Mouse (Mus musculus) thymus, adult 2 months (tissue): ENCODE measurements around the gene Fam227b. TPM values are rescaled to one million over a fixed set of nuclear protein-coding genes. Genes with fewer than 3 reads are reported as not detected.

ENCODE experiments used
- DNase-seq: peaks from one replicate; pipeline ENCODE4 v3.0.0; 2021
- H3K27ac ChIP-seq: fragments of 200-500 bp; 2 replicates; pipeline ENCODE4 v1.5.1; 2012; ENCODE audit warnings: low read length, control low read depth; ENCODE audit not compliant: control insufficient read depth, insufficient read depth
- H3K27me3 ChIP-seq: fragments of 200-500 bp; 2 replicates; pipeline ENCODE4 v1.6.1; 2012; ENCODE audit warnings: mild to moderate bottlenecking, low read length, moderate library complexity, mixed read lengths; ENCODE audit not compliant: control insufficient read depth, insufficient read depth
- H3K36me3 ChIP-seq: fragments of 200-500 bp; 2 replicates; pipeline ENCODE4 v1.6.1; 2012; ENCODE audit warnings: mild to moderate bottlenecking, low read length, moderate library complexity; ENCODE audit not compliant: control insufficient read depth, insufficient read depth
- H3K4me1 ChIP-seq: fragments of 200-500 bp; replicated peaks from 2 replicates; pipeline ENCODE4 v1.6.1; 2012; ENCODE audit warnings: low read length; ENCODE audit not compliant: control insufficient read depth, insufficient read depth
- H3K4me3 ChIP-seq: fragments of 200-500 bp; 2 replicates; pipeline ENCODE4 v1.5.1; 2012; ENCODE audit warnings: mild to moderate bottlenecking, low read length, control low read depth, moderate library complexity; ENCODE audit not compliant: control insufficient read depth, insufficient read depth
- CTCF ChIP-seq: fragments of 200-500 bp; IDR thresholded peaks from 2 replicates; pipeline ENCODE4 v1.5.1; 2012; ENCODE audit warnings: mild to moderate bottlenecking, control low read depth, low read length, moderate library complexity, borderline replicate concordance; ENCODE audit not compliant: control insufficient read depth, poor library complexity, insufficient read depth; ENCODE audit errors: extremely low read depth
- POLR2A ChIP-seq: fragments of 200-500 bp; IDR thresholded peaks from 2 replicates; pipeline ENCODE4 v1.6.1; 2012; ENCODE audit warnings: mild to moderate bottlenecking, low read length, control low read depth, moderate library complexity; ENCODE audit not compliant: control insufficient read depth, poor library complexity, insufficient read depth; ENCODE audit errors: extremely low read depth
- whole genome bisulfite sequencing: fragments of 180-500 bp; shearing (Covaris S2); methylation state at CpG from one replicate; pipeline ENCODE4 v1.1.7; 2018; 5-methylcytosine and 5-hydroxymethylcytosine counted together
- polyA plus RNA-seq: library from polyadenylated mRNA; depleted of rRNA; stranded (reverse); fragments of >200 nt; gene quantifications from 2 replicates; pipeline ENCODE4 v1.2.3, GENCODE M21; 2012

Fam227b gene
- polyA plus RNA-seq, 1 experiment = not detected

- DNase-seq = no peak
- Histone ChIP-seq H3K27ac (no peak overlapping the region), H3K4me1 (no peaks in the 10 kb centered on the region), H3K4me3 (no peak overlapping the region), H3K27me3 (no peaks in the 10 kb centered on the region), H3K36me3 (no peaks in the 10 kb centered on the region)
- 63% methylated on average over 2 of the region's 2 CpGs for WGBS
- TF ChIP-seq CTCF (no peak), POLR2A (no peak)
These were observed 87.0 kb downstream of the Fam227b start for GRCm38 (mm10) chr2:126064814-126065213.

DNA sequence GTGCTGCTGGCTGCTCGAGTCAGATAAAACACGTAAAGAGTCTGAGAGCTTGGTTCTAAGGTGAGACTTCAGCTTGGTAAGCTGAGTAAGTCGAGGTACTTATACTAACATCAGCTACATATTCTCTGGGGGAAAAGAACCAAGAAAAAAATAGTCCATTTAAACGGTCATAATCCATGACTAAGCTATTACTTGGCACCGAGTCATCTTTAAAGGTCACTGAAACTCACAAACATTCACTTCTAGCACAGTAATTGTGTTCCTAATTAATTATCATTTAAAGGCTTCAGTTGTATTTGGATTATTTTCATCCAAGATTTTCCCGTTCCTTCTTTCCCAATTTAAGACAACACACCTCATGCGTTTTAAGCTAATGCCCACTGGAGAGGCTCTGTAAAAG, 88.9 kb downstream of the Fam227b start:
- TF ChIP-seq CTCF = no peak
- TF ChIP-seq POLR2A = no peak
- H3K27ac ChIP-seq = no peak overlapping the region
- no peaks in the 10 kb centered on the region for H3K4me1 ChIP-seq
- WGBS = 86% methylated on average over 7 of the region's 7 CpGs
- H3K36me3 ChIP-seq = no peaks in the 10 kb centered on the region
- no peak for DNase-seq
- no peaks in the 10 kb centered on the region for H3K27me3 ChIP-seq
- no peak overlapping the region for H3K4me3 ChIP-seq

DNA sequence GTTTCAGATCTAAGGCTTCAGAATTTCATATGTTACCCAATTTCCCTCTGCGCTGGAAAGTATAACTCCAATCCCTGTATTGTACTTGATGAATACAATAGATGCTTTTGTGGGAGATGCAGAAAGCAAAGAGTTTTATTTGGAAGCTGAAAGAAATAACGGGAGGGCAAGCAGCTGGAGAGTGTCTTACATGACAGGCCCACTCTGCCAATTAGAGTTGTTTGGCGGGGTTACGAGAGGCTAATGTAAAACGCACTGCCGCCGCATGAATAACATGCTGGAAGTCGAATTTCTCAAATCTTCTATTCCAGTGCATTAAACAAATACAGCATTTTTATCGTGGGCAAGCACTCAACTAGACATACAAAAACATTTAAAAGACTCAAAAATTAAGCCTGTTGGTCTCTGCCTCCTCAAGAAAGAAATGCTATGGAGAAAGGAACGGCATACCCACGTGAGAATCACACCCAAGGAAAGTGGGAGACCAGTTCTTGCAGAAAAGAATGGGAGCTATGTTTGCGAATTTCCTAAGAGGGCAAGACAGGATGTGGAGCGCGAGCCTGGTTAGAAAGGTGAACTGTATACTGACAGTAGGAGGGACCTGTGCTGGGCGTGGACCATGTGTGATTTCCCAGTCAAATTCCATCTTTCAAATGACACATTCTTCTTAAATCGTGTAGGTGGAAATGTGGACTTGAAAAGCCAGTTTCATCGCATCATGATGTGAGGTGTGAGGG, 90.6 kb downstream of the Fam227b start:
- 92% methylated on average over 17 of the region's 17 CpGs for WGBS
- Histone ChIP-seq H3K4me3 (no peak overlapping the region), H3K27ac (no peak overlapping the region), H3K36me3 (no peaks in the 10 kb centered on the region), H3K4me1 (no peaks in the 10 kb centered on the region), H3K27me3 (no peaks in the 10 kb centered on the region)
- no peak for TF ChIP-seq CTCF
- TF ChIP-seq POLR2A = no peak
- DNase-seq = no peak

DNA sequence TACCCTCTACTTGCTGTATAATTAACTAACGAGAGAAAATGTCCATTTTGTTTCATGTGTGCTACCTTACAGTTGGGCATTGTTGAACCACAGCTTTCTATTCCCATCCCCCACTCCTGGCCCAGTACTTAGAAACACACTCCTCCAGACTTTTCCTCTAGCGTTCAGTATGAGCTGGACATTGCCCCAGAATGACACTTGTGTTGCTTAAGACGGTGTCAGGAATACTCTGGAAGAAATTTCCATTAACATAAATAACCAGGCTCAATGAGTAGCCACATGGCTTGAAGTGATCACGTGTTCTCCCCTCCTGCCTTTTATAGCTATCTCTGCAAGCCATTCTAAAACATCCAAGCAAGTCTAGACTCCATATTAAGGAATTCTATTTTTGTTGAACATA, 91.2 kb downstream of the Fam227b start:
- Histone ChIP-seq H3K27me3 (no peaks in the 10 kb centered on the region), H3K27ac (no peak overlapping the region), H3K4me1 (no peaks in the 10 kb centered on the region), H3K36me3 (no peaks in the 10 kb centered on the region), H3K4me3 (no peak overlapping the region)
- no peak for DNase-seq
- 89% methylated on average over 4 of the region's 4 CpGs for WGBS
- TF ChIP-seq CTCF (no peak), POLR2A (no peak)

- Histone ChIP-seq H3K4me3 (no peak overlapping the region), H3K36me3 (no peaks in the 10 kb centered on the region), H3K27me3 (no peaks in the 10 kb centered on the region), H3K27ac (no peak overlapping the region), H3K4me1 (no peaks in the 10 kb centered on the region)
- WGBS = 85% methylated on average over 5 of the region's 5 CpGs
- TF ChIP-seq POLR2A = no peak
- no peak for TF ChIP-seq CTCF
- DNase-seq = no peak
These were observed 98.1 kb downstream of the Fam227b start for GRCm38 (mm10) chr2:126053657-126054056.

GRCm38 (mm10) chr2:126052749-126053557, 98.9 kb downstream of the Fam227b start:
- no peak for DNase-seq
- WGBS = 83% methylated on average over 6 of the region's 6 CpGs
- no peaks in the 10 kb centered on the region for H3K4me1 ChIP-seq
- H3K27me3 ChIP-seq = no peaks in the 10 kb centered on the region
- no peak overlapping the region for H3K27ac ChIP-seq
- TF ChIP-seq CTCF = no peak
- no peak for TF ChIP-seq POLR2A
- no peak overlapping the region for H3K4me3 ChIP-seq
- H3K36me3 ChIP-seq = no peaks in the 10 kb centered on the region
